Comparison of ENCODE assay signal across 8 mouse cellular contexts in genomic region chr13:101813267-101813900, GRCm38 (mm10). TPM values are rescaled to one million over a fixed set of nuclear protein-coding genes. Genes with fewer than 3 reads are reported as not detected.
DNase-seq lines count a peak whose midpoint lies in the region; ATAC-seq and TF ChIP-seq lines count a peak whose summit lies in the region.

No protein-coding gene starts in this region.

- no peak overlapping the region for H3K27ac ChIP-seq in embryonic facial prominence, embryonic 11.5 days (replicated peaks; ENCODE audit: low read depth, low read length)
- H3K27ac ChIP-seq in hindbrain, postnatal 0 days = peak overlapping the region; percentile 11; the same call in 1 of the 2 replicates
- no peak overlapping the region for H3K27ac ChIP-seq in midbrain, postnatal 0 days (ENCODE audit: low read depth, low read length)
- no peak overlapping the region for H3K27ac ChIP-seq in thymus, adult 2 months (ENCODE audit: control insufficient read depth, insufficient read depth, low read length)
- H3K27ac ChIP-seq in cerebellum, adult 2 months (ENCODE audit: insufficient read depth, low read length) = no peak overlapping the region

- TF ChIP-seq POLR2A in thymus, adult 2 months (IDR thresholded peaks at IDR 0.05; ENCODE audit: control insufficient read depth, extremely low read depth, insufficient read depth, low read length, poor library complexity) = no peak
- TF ChIP-seq POLR2A in cerebellum, adult 2 months (IDR thresholded peaks at IDR 0.05; ENCODE audit: borderline replicate concordance, insufficient read depth, low read length) = no peak

- WGBS in embryonic facial prominence, embryonic 11.5 days = 17% methylated on average over 10 of the region's 10 CpGs
- 14% methylated on average over 10 of the region's 10 CpGs for WGBS in hindbrain, postnatal 0 days
- WGBS in midbrain, postnatal 0 days = 7% methylated on average over 10 of the region's 10 CpGs
- 55% methylated on average over 10 of the region's 10 CpGs for WGBS in thymus, adult 2 months
- 37% methylated on average over 10 of the region's 10 CpGs for WGBS in cerebellum, adult 2 months

- no peaks in the 10 kb centered on the region for H3K9me3 ChIP-seq in embryonic facial prominence, embryonic 11.5 days (replicated peaks; ENCODE audit: control insufficient read depth, low read length)
- H3K9me3 ChIP-seq in hindbrain, postnatal 0 days (ENCODE audit: low read length) = no peaks in the 10 kb centered on the region
- no peaks in the 10 kb centered on the region for H3K9me3 ChIP-seq in midbrain, postnatal 0 days (ENCODE audit: low read length)

- H3K27me3 ChIP-seq in embryonic facial prominence, embryonic 11.5 days (ENCODE audit: control insufficient read depth, insufficient read depth, low read length) = no peaks in the 10 kb centered on the region
- H3K27me3 ChIP-seq in hindbrain, postnatal 0 days (ENCODE audit: insufficient read depth, low read length) = no peaks in the 10 kb centered on the region
- H3K27me3 ChIP-seq in midbrain, postnatal 0 days (ENCODE audit: insufficient read depth, low read length) = no peaks in the 10 kb centered on the region
- H3K27me3 ChIP-seq in thymus, adult 2 months (ENCODE audit: control insufficient read depth, insufficient read depth, low read length) = no peaks in the 10 kb centered on the region
- H3K27me3 ChIP-seq in cerebellum, adult 2 months (ENCODE audit: control insufficient read depth, insufficient read depth, low read length) = no peaks in the 10 kb centered on the region

- H3K4me2 ChIP-seq in embryonic facial prominence, embryonic 11.5 days (ENCODE audit: low read depth, low read length) = no peak overlapping the region
- peak overlapping the region; percentile 31 for H3K4me2 ChIP-seq in hindbrain, postnatal 0 days (ENCODE audit: low read depth, low read length)
- peak overlapping the region; percentile 9; the same call in 1 of the 2 replicates for H3K4me2 ChIP-seq in midbrain, postnatal 0 days (ENCODE audit: low read depth, low read length, poor library complexity, severe bottlenecking)

- H3K36me3 ChIP-seq in embryonic facial prominence, embryonic 11.5 days (replicated peaks; ENCODE audit: control insufficient read depth, insufficient read depth, low read depth, low read length) = no peaks in the 10 kb centered on the region
- no peaks in the 10 kb centered on the region for H3K36me3 ChIP-seq in hindbrain, postnatal 0 days (ENCODE audit: insufficient read depth, low read length)
- no peaks in the 10 kb centered on the region for H3K36me3 ChIP-seq in midbrain, postnatal 0 days (ENCODE audit: insufficient read depth, low read length)
- no peaks in the 10 kb centered on the region for H3K36me3 ChIP-seq in thymus, adult 2 months (ENCODE audit: control insufficient read depth, insufficient read depth, low read length)

- intact Hi-C loops in left cerebral cortex, postnatal 10 days (cut with DNase I) = no loop called here
- intact Hi-C loops in left cerebral cortex, postnatal 36 days (cut with DNase I) = no loop called here

- TF ChIP-seq CTCF in hindbrain, postnatal 0 days (IDR thresholded peaks at IDR 0.05; ENCODE audit: low read depth) = no peak
- TF ChIP-seq CTCF in midbrain, postnatal 0 days (IDR thresholded peaks at IDR 0.05) = no peak
- no peak for TF ChIP-seq CTCF in thymus, adult 2 months (IDR thresholded peaks at IDR 0.05; ENCODE audit: borderline replicate concordance, control insufficient read depth, extremely low read depth, insufficient read depth, low read length, poor library complexity)
- no peak for TF ChIP-seq CTCF in cerebellum, adult 2 months (IDR thresholded peaks at IDR 0.05; ENCODE audit: borderline replicate concordance, insufficient read depth, low read depth, low read length)

- peak; percentile 30 to 31 for DNase-seq in left cerebral cortex, postnatal 10 days (ENCODE audit: extremely low spot score in 1 of 2, low spot score in 2 of 2)
- DNase-seq in left cerebral cortex, postnatal 36 days (ENCODE audit: low spot score in 2 of 2) = no peak
- peak; percentile 82 for DNase-seq in embryonic facial prominence, embryonic 11.5 days (ENCODE audit: low spot score)
- DNase-seq in hindbrain, postnatal 0 days (ENCODE audit: low spot score) = peak; percentile 66
- DNase-seq in midbrain, postnatal 0 days (ENCODE audit: low spot score) = peak; percentile 68
- DNase-seq in thymus, adult 2 months = no peak
- no peak for DNase-seq in natural killer cell, adult 2 months (ENCODE audit: low spot score in 2 of 2)
- DNase-seq in cerebellum, adult 2 months = no peak

- peak; percentile 70; the same call in 1 of the 2 replicates for ATAC-seq in embryonic facial prominence, embryonic 11.5 days (replicated peaks; ENCODE audit: insufficient number of reproducible peaks, low FRiP score, low TSS enrichment, low read depth)
- peak; percentile 76; the same call in 1 of the 2 replicates for ATAC-seq in hindbrain, postnatal 0 days
- ATAC-seq in midbrain, postnatal 0 days (ENCODE audit: low FRiP score) = peak; percentile 80

- no peak overlapping the region for H3K9ac ChIP-seq in embryonic facial prominence, embryonic 11.5 days (replicated peaks; ENCODE audit: low read length)
- no peak overlapping the region for H3K9ac ChIP-seq in hindbrain, postnatal 0 days (replicated peaks; ENCODE audit: low read length)
- no peak overlapping the region for H3K9ac ChIP-seq in midbrain, postnatal 0 days (replicated peaks; ENCODE audit: low read length, poor library complexity, severe bottlenecking)

- H3K4me3 ChIP-seq in embryonic facial prominence, embryonic 11.5 days (ENCODE audit: low read depth, low read length) = no peak overlapping the region
- no peak overlapping the region for H3K4me3 ChIP-seq in hindbrain, postnatal 0 days (ENCODE audit: low read length)
- H3K4me3 ChIP-seq in midbrain, postnatal 0 days (ENCODE audit: low read depth, low read length) = no peak overlapping the region
- no peak overlapping the region for H3K4me3 ChIP-seq in thymus, adult 2 months (ENCODE audit: control insufficient read depth, insufficient read depth, low read length)
- H3K4me3 ChIP-seq in cerebellum, adult 2 months (replicated peaks; ENCODE audit: insufficient read depth, low read depth, low read length) = no peak overlapping the region

- no peaks in the 10 kb centered on the region for H3K4me1 ChIP-seq in embryonic facial prominence, embryonic 11.5 days (ENCODE audit: control insufficient read depth, insufficient read depth, low read length)
- H3K4me1 ChIP-seq in hindbrain, postnatal 0 days (ENCODE audit: insufficient read depth, low read length) = 0 out of 2 replicates have a peak, but pooled peaks cover 6% of the 10 kb centered on the region
- no peaks in the 10 kb centered on the region; the same call in 1 of the 2 replicates for H3K4me1 ChIP-seq in midbrain, postnatal 0 days (ENCODE audit: insufficient read depth, low read length)
- no peaks in the 10 kb centered on the region for H3K4me1 ChIP-seq in thymus, adult 2 months (replicated peaks; ENCODE audit: control insufficient read depth, insufficient read depth, low read length)
- H3K4me1 ChIP-seq in cerebellum, adult 2 months (ENCODE audit: control insufficient read depth, insufficient read depth, low read length) = no peaks in the 10 kb centered on the region

RNA-seq across cellular contexts. Expression of gene Pik3r1, which starts 45.4 kb away (rescaled TPM):
- total RNA-seq in left cerebral cortex, postnatal 10 days (2021) = 100 to 1,000 TPM; 142 to 147 TPM
- total RNA-seq in left cerebral cortex, postnatal 36 days (2021) = 100 to 1,000 TPM; 147 to 153 TPM
- polyA plus RNA-seq in embryonic facial prominence, embryonic 11.5 days (2014; fragmentation: Nextera tagmentation; extraction: Ambion mirVana) = 17.0 and 20.6 TPM in 2 replicates
- 95.6 and 111 TPM in 2 replicates for total RNA-seq in hindbrain, postnatal 0 days (2014; rRNA removed)
- 56.2 and 58.1 TPM in 2 replicates for polyA plus RNA-seq in hindbrain, postnatal 0 days (2015; fragmentation: Nextera tagmentation; extraction: Ambion mirVana)
- 99.2 and 116 TPM in 2 replicates for total RNA-seq in midbrain, postnatal 0 days (2014; rRNA removed)
- polyA plus RNA-seq in midbrain, postnatal 0 days (2015; fragmentation: Nextera tagmentation; extraction: Ambion mirVana) = 43.0 and 54.4 TPM in 2 replicates
- polyA plus RNA-seq in thymus, adult 2 months (2012; rRNA removed) = 33.1 and 35.2 TPM in 2 replicates
- 44.9 and 51.6 TPM in 2 replicates for polyA plus RNA-seq in cerebellum, adult 2 months (2012; rRNA removed)

Comparison
In these comparisons a context has a peak if more than half of its experiments do, and no peak if none do; other contexts are left out.
1. DNase-seq: peak in left cerebral cortex, postnatal 10 days (2 of 2), embryonic facial prominence, embryonic 11.5 days (single experiment), hindbrain, postnatal 0 days (single experiment) and midbrain, postnatal 0 days (single experiment); none in left cerebral cortex, postnatal 36 days (0 of 2), thymus, adult 2 months (single experiment), natural killer cell, adult 2 months (0 of 2) and cerebellum, adult 2 months (0 of 2).
2. Peak in every context shown above with its lines, with median percentiles within 50 percentile points of each other: ATAC-seq.